Mouse (Mus musculus) hindbrain, embryonic 13.5 days (tissue): ENCODE results near the gene Sept4. TPM values are rescaled to one million over a fixed set of nuclear protein-coding genes. Genes with fewer than 3 reads are reported as not detected.

Source experiments
- ATAC-seq: fragments of 200-750 bp; cut with Nextera tagmentation; 2 replicates; pipeline ENCODE4 v1.8.0; 2017; ENCODE audit warnings: moderate TSS enrichment; ENCODE audit not compliant: low FRiP score
- H3K27ac ChIP-seq: fragments of 300-500 bp; sonication (generic); 2 replicates; pipeline ENCODE4 v1.5.1; 2015; ENCODE audit warnings: inconsistent platforms, mild to moderate bottlenecking, moderate library complexity
- H3K27me3 ChIP-seq: fragments of 300-500 bp; sonication (generic); 2 replicates; pipeline ENCODE4 v1.6.1; 2015; ENCODE audit warnings: mild to moderate bottlenecking, inconsistent platforms
- H3K36me3 ChIP-seq: fragments of 300-500 bp; sonication (generic); 2 replicates; pipeline ENCODE4 v1.6.1; 2015; ENCODE audit warnings: mild to moderate bottlenecking, inconsistent platforms
- H3K4me1 ChIP-seq: fragments of 300-500 bp; sonication (generic); replicated peaks from 2 replicates; pipeline ENCODE4 v1.6.1; 2015; ENCODE audit warnings: inconsistent platforms
- H3K4me2 ChIP-seq: fragments of 300-500 bp; sonication (generic); 2 replicates; pipeline ENCODE4 v1.6.1; 2015; ENCODE audit warnings: inconsistent platforms, mild to moderate bottlenecking, moderate library complexity
- H3K4me3 ChIP-seq: fragments of 300-500 bp; sonication (generic); 2 replicates; pipeline ENCODE4 v1.5.1; 2015; ENCODE audit warnings: mild to moderate bottlenecking, inconsistent platforms
- H3K9ac ChIP-seq: fragments of 300-500 bp; sonication (generic); 2 replicates; pipeline ENCODE4 v1.6.1; 2015; ENCODE audit warnings: mild to moderate bottlenecking, inconsistent platforms
- H3K9me3 ChIP-seq: fragments of 300-500 bp; sonication (generic); 2 replicates; pipeline ENCODE4 v1.6.1; 2016; ENCODE audit warnings: inconsistent platforms
- WGBS: fragments of 180-500 bp; shearing (Covaris S2); methylation state at CpG from one replicate; pipeline ENCODE4 v1.1.7; 2015; 5-methylcytosine and 5-hydroxymethylcytosine counted together
- polyA plus RNA-seq: library from polyadenylated mRNA; unstranded; fragments of >200 nt; fragmentation: Nextera tagmentation; extraction: Ambion mirVana; gene quantifications from 2 replicates; pipeline ENCODE4 v1.2.1, GENCODE M21; 2015

Gene Sept4
- polyA plus RNA-seq, 1 experiment from 2014 or later = 22.4 TPM

DNA sequence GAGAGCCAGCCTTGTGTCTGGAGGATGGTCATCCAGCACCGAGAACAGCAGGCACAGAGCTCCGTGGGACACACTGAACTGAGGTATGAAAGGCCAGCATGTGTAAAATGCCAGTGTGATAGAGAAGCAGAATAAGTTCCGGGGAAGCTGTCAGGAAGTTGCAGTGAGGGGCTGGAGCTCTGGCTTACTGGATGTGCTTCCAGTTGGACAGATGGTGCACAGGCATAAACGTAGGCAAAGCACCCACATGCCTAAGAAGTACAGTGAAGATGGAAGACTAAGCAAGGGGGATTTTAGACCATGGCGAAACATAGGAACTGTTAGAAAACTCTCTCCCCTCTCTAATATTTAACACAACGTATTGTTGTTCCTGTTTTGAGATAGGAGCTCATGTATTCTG lies 7.5 kb upstream of the Sept4 start:
- Histone ChIP-seq H3K36me3 (no peaks in the 10 kb centered on the region), H3K9ac (no peak overlapping the region), H3K4me3 (no peak overlapping the region), H3K4me2 (no peak overlapping the region), H3K4me1 (no peaks in the 10 kb centered on the region), H3K9me3 (no peaks in the 10 kb centered on the region), H3K27me3 (no peaks in the 10 kb centered on the region), H3K27ac (no peak overlapping the region)
- 88% methylated on average over 6 of the region's 6 CpGs for WGBS
- ATAC-seq = no peak

DNA sequence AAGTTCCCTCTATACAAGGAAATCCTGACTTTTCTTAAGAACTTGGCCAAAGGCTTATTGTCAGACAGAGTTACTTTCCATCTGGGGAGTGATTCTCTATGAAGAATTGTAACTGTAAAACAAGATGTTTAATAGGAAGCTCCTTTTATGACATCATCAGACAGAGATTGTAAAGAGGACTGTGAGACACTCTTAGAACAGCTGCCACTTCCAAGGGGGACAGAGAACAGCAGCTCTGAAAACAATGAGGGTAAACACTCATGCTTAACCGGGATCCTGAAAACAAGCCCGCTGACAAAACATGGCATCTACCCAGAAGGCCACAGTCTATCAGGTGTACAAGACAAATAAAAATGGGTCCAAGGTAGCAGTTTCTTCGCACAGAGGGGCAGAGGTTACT lies 2.2 kb upstream of the Sept4 start, which contains the start of gene Gm11492:
Gene Gm11492, plus strand, starts transcription at position 153 of the 400 bp plus-strand sequence.
- no peak within 1 kb of the TSS for H3K4me2 ChIP-seq
- WGBS = 85% methylated on average over 3 of the region's 3 CpGs
- H3K4me3 ChIP-seq = no peak within 1 kb of the TSS
- ATAC-seq = no peak
- H3K27me3 ChIP-seq = no peaks in the 10 kb centered on the region
- H3K9ac ChIP-seq = no peak within 1 kb of the TSS
- no peaks in the 10 kb centered on the region for H3K4me1 ChIP-seq
- no peak within 1 kb of the TSS for H3K27ac ChIP-seq
- H3K9me3 ChIP-seq = no peaks in the 10 kb centered on the region
- H3K36me3 ChIP-seq = no peaks in the 10 kb centered on the region

DNA sequence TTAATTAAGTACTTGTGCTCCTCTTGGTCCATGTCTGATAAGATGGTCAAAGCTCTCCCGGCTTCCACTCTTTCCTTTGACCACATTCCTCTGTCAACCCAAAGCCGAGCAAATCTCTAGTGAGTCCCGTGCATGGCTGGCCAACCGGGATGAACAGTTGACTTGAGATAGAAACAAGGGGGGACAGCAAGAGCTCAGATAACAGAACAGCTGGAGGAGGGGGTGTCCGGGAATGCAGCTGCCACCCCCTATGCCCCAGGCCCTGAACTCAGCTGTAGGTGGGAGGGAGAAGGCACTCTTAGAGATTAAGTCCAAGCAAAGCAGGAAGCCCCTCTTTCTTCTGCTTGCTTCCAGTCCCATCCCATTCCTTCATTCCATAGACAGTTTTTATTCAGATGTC lies 2.0 kb downstream of the Sept4 start:
- Histone ChIP-seq H3K4me1 (peaks cover 3% of the 10 kb centered on the region; the same call in 1 of the 2 replicates), H3K9ac (no peak overlapping the region), H3K9me3 (no peaks in the 10 kb centered on the region), H3K4me3 (no peak overlapping the region), H3K4me2 (no peak overlapping the region), H3K27me3 (no peaks in the 10 kb centered on the region), H3K27ac (no peak overlapping the region), H3K36me3 (no peaks in the 10 kb centered on the region)
- WGBS = 66% methylated on average over 5 of the region's 5 CpGs
- no peak for ATAC-seq

DNA sequence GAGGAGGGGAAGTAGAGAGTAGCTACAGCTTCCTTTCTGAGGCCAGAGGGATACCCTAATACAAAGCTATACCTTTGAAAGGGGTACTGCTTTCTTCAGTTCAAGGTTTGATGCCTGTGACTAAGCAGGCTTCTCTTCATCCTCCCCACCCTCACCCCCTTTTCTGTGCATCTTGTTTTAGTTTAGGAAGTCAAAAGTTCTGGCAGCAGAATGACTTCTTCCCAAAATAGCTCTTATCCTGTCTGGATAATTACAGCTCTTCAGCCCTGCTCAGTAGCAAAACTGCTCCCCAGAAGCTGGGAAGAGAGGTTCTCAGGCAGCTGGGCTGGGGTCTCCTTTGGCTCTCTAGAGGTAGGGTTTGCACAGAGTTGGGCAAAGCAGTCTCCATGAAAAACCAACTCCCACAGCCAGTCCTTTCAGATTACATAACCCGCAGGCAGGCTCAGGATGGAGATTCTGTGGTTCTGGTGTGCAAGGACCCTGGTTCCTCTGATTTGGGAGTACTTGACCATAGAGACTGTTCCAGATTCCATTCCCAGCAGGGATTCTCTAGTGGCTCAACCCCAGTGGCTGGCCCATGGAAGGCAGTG lies 2.8 kb downstream of the Sept4 start:
- no peak overlapping the region for H3K4me3 ChIP-seq
- ATAC-seq = no peak
- peaks cover 3% of the 10 kb centered on the region; the same call in 1 of the 2 replicates for H3K27me3 ChIP-seq
- H3K27ac ChIP-seq = no peak overlapping the region
- H3K36me3 ChIP-seq = no peaks in the 10 kb centered on the region
- H3K9ac ChIP-seq = no peak overlapping the region
- 86% methylated on average over 1 of the region's 1 CpGs for WGBS
- H3K4me1 ChIP-seq = peaks cover 3% of the 10 kb centered on the region; the same call in 1 of the 2 replicates
- no peak overlapping the region for H3K4me2 ChIP-seq
- H3K9me3 ChIP-seq = no peaks in the 10 kb centered on the region

DNA sequence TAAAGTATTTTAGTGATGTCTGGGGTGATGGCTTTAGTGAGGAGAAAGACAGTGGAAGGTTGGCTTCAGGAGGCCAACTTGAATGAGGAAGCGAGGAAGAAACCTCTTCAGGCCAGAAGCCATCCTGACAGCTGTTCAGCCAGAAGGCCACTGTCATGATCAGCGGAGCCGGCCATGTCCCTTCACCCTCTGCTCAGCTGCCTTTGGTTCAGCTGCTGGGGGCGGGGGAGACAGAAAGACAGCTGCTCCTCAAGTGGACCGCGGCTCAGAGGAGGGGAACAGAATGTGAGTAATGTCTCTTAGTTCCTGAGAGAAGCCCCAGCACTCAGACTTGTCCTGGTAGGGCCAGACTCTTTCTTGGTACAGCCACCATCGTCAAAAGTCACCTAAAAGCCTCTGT lies 5.0 kb downstream of the Sept4 start:
- Histone ChIP-seq H3K4me1 (peaks cover 18% of the 10 kb centered on the region), H3K4me3 (no peak overlapping the region), H3K9ac (no peak overlapping the region), H3K27me3 (peaks cover 12% of the 10 kb centered on the region; the same call in 1 of the 2 replicates), H3K4me2 (no peak overlapping the region), H3K27ac (no peak overlapping the region), H3K9me3 (no peaks in the 10 kb centered on the region), H3K36me3 (no peaks in the 10 kb centered on the region)
- WGBS = 73% methylated on average over 7 of the region's 7 CpGs
- no peak for ATAC-seq

DNA sequence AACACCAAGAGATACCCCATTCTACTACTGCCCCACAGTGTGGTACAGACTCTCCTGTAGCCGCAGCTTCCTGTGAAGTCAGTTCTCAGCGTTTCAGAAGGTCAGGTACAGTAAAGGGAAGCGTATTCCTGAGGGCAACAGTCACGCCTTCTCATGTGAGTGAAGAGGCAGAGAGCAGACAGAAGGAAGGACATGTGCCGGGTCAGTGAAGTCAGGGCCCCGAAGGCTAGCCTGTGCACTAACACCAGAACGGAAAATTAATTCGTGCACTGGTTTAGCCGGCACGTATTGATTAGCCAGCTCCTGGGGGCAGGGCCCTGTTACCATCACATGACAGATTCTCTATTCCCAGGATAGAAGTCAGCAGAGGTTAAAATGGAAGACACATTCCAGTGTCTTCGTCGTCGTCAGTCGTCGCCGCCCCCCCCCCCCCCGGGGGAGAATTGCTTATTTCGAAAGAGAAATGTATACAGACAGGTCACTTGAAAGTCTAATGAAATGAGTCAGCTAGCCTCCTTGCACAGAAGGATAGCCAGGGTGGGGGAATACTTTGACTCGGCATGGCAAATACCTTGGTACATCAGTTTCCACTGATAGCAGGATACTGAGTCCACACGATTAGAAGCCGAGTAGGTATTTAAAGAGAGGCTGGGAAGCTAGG lies 5.9 kb downstream of the Sept4 start:
- Histone ChIP-seq H3K4me2 (no peak overlapping the region), H3K9me3 (no peaks in the 10 kb centered on the region), H3K27ac (no peak overlapping the region), H3K4me1 (peaks cover 25% of the 10 kb centered on the region), H3K4me3 (no peak overlapping the region), H3K9ac (no peak overlapping the region), H3K36me3 (no peaks in the 10 kb centered on the region), H3K27me3 (peaks cover 12% of the 10 kb centered on the region; the same call in 1 of the 2 replicates)
- 67% methylated on average over 21 of the region's 21 CpGs for WGBS
- no peak for ATAC-seq

DNA sequence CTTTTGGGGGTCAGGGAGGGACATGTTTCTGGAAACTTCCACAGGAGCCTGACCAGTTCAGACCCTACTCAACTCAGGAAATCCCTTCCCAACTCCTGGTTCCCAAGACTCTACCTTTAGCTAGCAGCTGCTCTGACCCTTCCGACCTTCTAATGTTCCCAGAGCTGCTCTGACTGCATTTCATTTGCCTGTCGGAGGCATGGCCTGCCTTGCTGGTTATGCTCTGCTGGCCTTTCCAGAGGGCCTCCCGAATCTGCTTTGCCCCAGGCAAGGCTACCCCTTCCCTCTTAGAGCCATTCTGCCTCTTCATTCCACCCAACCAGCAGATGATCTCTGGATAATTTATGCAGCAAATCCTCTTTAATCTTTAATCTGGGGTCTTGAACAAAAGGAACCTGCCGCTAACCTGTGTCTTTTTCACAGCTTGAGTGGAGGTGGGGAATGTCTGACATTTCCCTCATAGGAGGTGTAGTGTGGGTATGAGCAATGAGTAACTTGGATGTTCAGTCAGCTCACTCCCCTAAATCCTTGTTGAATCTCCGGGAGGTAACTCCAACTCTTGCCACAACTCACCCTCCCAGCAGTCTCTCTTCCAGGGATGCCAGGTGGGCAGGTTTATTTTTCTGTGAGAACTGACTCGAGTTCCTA lies 9.0 kb downstream of the Sept4 start:
- H3K27me3 ChIP-seq = peaks cover 12% of the 10 kb centered on the region; the same call in 1 of the 2 replicates
- ATAC-seq = no peak
- peak overlapping the region; percentile 76 for H3K9ac ChIP-seq
- H3K27ac ChIP-seq = no peak overlapping the region
- peak overlapping the region; percentile 86 for H3K4me2 ChIP-seq
- 24% methylated on average over 6 of the region's 6 CpGs for WGBS
- H3K4me1 ChIP-seq = peaks cover 25% of the 10 kb centered on the region
- H3K4me3 ChIP-seq = peak overlapping the region; percentile 63
- no peaks in the 10 kb centered on the region for H3K36me3 ChIP-seq
- H3K9me3 ChIP-seq = no peaks in the 10 kb centered on the region

DNA sequence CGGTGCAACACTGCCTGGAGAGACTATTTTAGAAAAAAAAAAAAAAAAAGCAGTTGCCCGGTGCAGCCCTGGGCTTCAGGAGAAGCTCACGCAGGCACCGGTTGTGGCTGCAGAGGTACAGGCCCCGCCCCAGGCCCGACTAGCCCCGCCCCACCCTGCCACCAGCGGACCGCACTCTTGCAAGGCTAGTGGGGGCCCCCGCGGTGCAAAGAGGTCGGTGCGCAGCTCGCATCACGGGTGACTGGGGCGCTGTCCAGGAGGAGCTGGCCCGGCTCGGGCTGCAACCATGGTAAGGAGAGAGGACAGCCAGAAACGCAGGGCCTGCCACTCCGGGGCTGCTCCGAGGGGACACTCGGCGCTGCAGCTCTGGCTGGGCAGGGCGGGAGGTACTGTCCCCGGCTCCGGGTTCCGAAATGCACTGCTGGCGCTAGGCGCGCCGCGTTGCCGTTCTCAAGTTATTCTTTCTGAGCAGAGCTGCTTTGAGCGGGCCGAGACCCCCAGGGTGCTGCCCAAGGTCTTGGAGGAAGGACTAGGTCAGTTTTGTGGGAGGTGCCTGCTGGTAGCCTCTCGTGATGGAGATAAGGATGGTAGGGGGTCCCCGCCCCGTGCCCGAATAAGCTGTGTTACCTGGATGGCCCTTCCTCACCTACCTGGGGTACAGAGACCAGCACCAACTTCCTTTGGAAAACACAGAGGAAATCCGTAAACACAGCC lies 9.7 kb downstream of the Sept4 start:
- no peaks in the 10 kb centered on the region for H3K36me3 ChIP-seq
- peak overlapping the region; percentile 86 for H3K4me2 ChIP-seq
- H3K4me1 ChIP-seq = peaks cover 25% of the 10 kb centered on the region
- peak overlapping the region; percentile 63 for H3K4me3 ChIP-seq
- H3K9me3 ChIP-seq = no peaks in the 10 kb centered on the region
- peak overlapping the region; percentile 25 for H3K27ac ChIP-seq
- peak; percentile 78 for ATAC-seq
- WGBS = under 1% methylated on average over 39 of the region's 40 CpGs
- H3K27me3 ChIP-seq = peaks cover 12% of the 10 kb centered on the region; the same call in 1 of the 2 replicates
- peak overlapping the region; percentile 76 for H3K9ac ChIP-seq

DNA sequence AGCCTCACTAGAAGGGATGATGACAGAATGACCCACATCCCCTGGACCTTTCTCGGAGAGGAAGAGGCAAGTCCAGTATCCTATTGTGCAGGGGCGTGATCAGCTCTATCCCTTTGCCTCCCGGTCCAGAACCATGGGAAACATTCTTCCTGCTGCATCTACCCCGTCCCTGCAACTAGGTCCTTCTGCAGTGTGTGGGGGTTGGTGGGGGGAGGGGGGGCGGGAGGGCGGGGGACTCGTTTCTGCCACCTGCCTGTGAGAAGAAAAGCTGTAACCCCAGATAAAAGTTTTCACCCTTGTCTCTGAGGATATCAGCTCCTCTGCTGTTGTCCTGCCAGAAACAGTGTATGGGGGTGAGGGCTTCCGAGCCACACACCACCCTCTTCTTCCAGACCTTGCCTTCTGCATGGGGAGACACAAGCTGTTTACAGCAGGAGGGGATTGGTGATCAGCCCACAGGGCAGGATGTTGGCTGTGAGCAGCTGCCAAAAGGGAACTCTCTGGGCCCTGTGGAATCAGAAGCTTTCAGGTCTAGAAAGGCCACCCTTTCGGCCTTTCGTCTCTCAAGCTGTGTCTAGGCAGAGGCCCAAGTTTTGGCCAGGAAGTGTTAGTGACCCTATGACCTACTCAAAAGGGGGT lies 10.4 kb downstream of the Sept4 start:
- Histone ChIP-seq H3K36me3 (no peaks in the 10 kb centered on the region), H3K4me1 (peaks cover 25% of the 10 kb centered on the region), H3K27ac (peak overlapping the region; percentile 14; the same call in 1 of the 2 replicates), H3K9ac (peak overlapping the region; percentile 76), H3K9me3 (no peaks in the 10 kb centered on the region), H3K4me3 (peak overlapping the region; percentile 63), H3K27me3 (peaks cover 12% of the 10 kb centered on the region; the same call in 1 of the 2 replicates), H3K4me2 (peak overlapping the region; percentile 86)
- WGBS = 14% methylated on average over 10 of the region's 10 CpGs
- ATAC-seq = peak; percentile 53

DNA sequence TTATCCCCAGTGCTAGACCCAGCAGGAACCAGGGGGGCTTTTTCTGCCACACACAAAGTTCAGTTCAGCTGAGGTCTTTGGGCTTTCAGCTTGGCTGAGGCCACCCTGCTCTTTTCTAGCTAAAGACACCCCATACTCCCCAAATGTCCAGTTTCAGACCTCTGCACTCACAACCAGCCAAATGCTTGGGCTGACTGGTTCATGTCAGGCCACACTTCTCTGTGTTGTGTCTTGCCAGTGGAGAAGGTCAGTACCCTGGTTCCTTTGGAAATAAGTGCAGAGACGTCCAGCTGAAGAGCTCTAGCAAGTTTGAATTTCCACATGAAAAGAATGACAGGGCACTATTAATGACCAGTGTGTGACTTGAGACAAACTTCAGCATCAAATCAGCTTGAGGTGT lies 11.0 kb downstream of the Sept4 start:
- Histone ChIP-seq H3K27me3 (peaks cover 12% of the 10 kb centered on the region; the same call in 1 of the 2 replicates), H3K27ac (no peak overlapping the region), H3K9me3 (no peaks in the 10 kb centered on the region), H3K4me3 (no peak overlapping the region), H3K36me3 (no peaks in the 10 kb centered on the region), H3K9ac (no peak overlapping the region), H3K4me1 (peaks cover 22% of the 10 kb centered on the region), H3K4me2 (no peak overlapping the region)
- no peak for ATAC-seq
- WGBS = 39% methylated on average over 1 of the region's 1 CpGs

DNA sequence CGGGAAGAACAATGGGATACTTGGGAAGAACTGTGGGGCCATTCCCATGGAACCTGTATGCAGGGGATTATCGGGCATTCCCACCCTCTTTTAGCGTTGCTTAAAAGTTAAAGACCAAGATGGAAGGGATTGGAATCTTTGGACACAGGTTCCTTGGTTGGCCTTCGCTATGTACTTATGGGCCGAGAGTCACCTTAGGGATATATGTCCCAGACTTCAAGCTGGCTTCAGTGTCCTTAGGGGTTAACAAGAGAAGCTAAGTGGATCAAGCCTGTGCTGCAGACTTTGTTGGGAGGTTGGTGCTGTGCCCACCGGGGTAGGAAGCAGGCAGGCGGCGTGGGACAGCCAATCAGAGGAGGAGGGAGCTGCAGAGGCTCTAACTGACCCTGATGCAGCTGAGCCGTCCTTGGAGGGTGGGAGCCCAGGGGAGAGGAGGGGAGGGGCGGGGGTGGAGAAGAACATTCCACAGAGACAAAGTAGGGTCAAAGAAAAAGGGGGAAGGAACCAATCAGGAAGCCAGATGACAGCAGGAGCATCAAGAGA lies 11.9 kb downstream of the Sept4 start:
- WGBS = 48% methylated on average over 10 of the region's 10 CpGs
- Histone ChIP-seq H3K27ac (no peak overlapping the region), H3K4me2 (no peak overlapping the region), H3K9ac (no peak overlapping the region), H3K27me3 (peaks cover 12% of the 10 kb centered on the region; the same call in 1 of the 2 replicates), H3K4me3 (no peak overlapping the region), H3K4me1 (peaks cover 22% of the 10 kb centered on the region), H3K9me3 (no peaks in the 10 kb centered on the region), H3K36me3 (no peaks in the 10 kb centered on the region)
- ATAC-seq = no peak
